Mouse (Mus musculus): Measurements from ENCODE around the gene Zfp90. TPM values are rescaled to one million over a fixed set of nuclear protein-coding genes. Genes with fewer than 3 reads are reported as not detected.
"Not testable (repeated sequence)": the region's sequence is repeated elsewhere in the genome, so short reads cannot be mapped to it uniquely, and the experiment has no call there.

Zfp90 gene
- polyA plus RNA-seq, 1 experiment = 0.02 TPM

- Histone ChIP-seq H3K4me1 (ENCODE audit: control insufficient read depth) (peaks cover 10% of the 10 kb centered on the region), H3K27me3 (ENCODE audit: control insufficient read depth) (no peaks in the 10 kb centered on the region), H3K36me3 (ENCODE audit: control insufficient read depth) (peaks cover 17% of the 10 kb centered on the region), H3K4me3 (replicated peaks) (no peak overlapping the region), H3K9me3 (ENCODE audit: control insufficient read depth, low read length) (peaks cover 5% of the 10 kb centered on the region)
- no peak for TF ChIP-seq TAL1 (IDR thresholded peaks at IDR 0.05; ENCODE audit: low read length)
- TF ChIP-seq GATA1 (IDR thresholded peaks at IDR 0.05; ENCODE audit: low read length) = no peak
Measured at GRCm38 (mm10) chr8:106417692-106418091, 2.6 kb downstream of the Zfp90 start.

- peaks cover 22% of the 10 kb centered on the region for H3K27me3 ChIP-seq (ENCODE audit: control insufficient read depth)
- TF ChIP-seq TAL1 (IDR thresholded peaks at IDR 0.05; ENCODE audit: low read length) (no peak), GATA1 (IDR thresholded peaks at IDR 0.05; ENCODE audit: low read length) (no peak)
- no peak overlapping the region for H3K4me3 ChIP-seq (replicated peaks)
- H3K36me3 ChIP-seq (ENCODE audit: control insufficient read depth) = no peaks in the 10 kb centered on the region
- peaks cover 17% of the 10 kb centered on the region for H3K9me3 ChIP-seq (ENCODE audit: control insufficient read depth, low read length)
- no peaks in the 10 kb centered on the region for H3K4me1 ChIP-seq (ENCODE audit: control insufficient read depth)
Measured at GRCm38 (mm10) chr8:106431088-106431487, 16.0 kb downstream of the Zfp90 start.

GRCm38 (mm10) chr8:106431952-106432351 is 16.8 kb downstream of the Zfp90 start:
- H3K9me3 ChIP-seq (ENCODE audit: control insufficient read depth, low read length) = peaks cover 10% of the 10 kb centered on the region
- H3K27me3 ChIP-seq (ENCODE audit: control insufficient read depth) = peaks cover 22% of the 10 kb centered on the region
- H3K4me3 ChIP-seq (replicated peaks); H3K36me3 ChIP-seq (ENCODE audit: control insufficient read depth); H3K4me1 ChIP-seq (ENCODE audit: control insufficient read depth): not testable (repeated sequence)

GRCm38 (mm10) chr8:106432954-106433570 is 17.9 kb downstream of the Zfp90 start:
- Histone ChIP-seq H3K9me3 (ENCODE audit: control insufficient read depth, low read length) (peaks cover 3% of the 10 kb centered on the region; the same call in 1 of the 2 replicates), H3K36me3 (ENCODE audit: control insufficient read depth) (no peaks in the 10 kb centered on the region), H3K27me3 (ENCODE audit: control insufficient read depth) (peaks cover 22% of the 10 kb centered on the region), H3K4me1 (ENCODE audit: control insufficient read depth) (no peaks in the 10 kb centered on the region), H3K4me3 (replicated peaks) (no peak overlapping the region)
- no peak for TF ChIP-seq GATA1 (IDR thresholded peaks at IDR 0.05; ENCODE audit: low read length)
- no peak for TF ChIP-seq TAL1 (IDR thresholded peaks at IDR 0.05; ENCODE audit: low read length)

GRCm38 (mm10) chr8:106433667-106434066 is 18.5 kb downstream of the Zfp90 start:
- no peak for TF ChIP-seq TAL1 (IDR thresholded peaks at IDR 0.05; ENCODE audit: low read length)
- no peak for TF ChIP-seq GATA1 (IDR thresholded peaks at IDR 0.05; ENCODE audit: low read length)

GRCm38 (mm10) chr8:106437781-106438180 is 22.7 kb downstream of the Zfp90 start:
- Histone ChIP-seq H3K4me1 (ENCODE audit: control insufficient read depth) (no peaks in the 10 kb centered on the region), H3K27me3 (ENCODE audit: control insufficient read depth) (peaks cover 6% of the 10 kb centered on the region), H3K9me3 (ENCODE audit: control insufficient read depth, low read length) (no peaks in the 10 kb centered on the region), H3K4me3 (replicated peaks) (no peak overlapping the region), H3K36me3 (ENCODE audit: control insufficient read depth) (no peaks in the 10 kb centered on the region)
- no peak for TF ChIP-seq TAL1 (IDR thresholded peaks at IDR 0.05; ENCODE audit: low read length)
- no peak for TF ChIP-seq GATA1 (IDR thresholded peaks at IDR 0.05; ENCODE audit: low read length)

More at GRCm38 (mm10) chr8:106433667-106434066, 18.5 kb downstream of the Zfp90 start:
- no peak overlapping the region for H3K4me3 ChIP-seq (replicated peaks)
- peaks cover 22% of the 10 kb centered on the region for H3K27me3 ChIP-seq (ENCODE audit: control insufficient read depth)
- H3K4me1 ChIP-seq (ENCODE audit: control insufficient read depth) = no peaks in the 10 kb centered on the region
- H3K9me3 ChIP-seq (ENCODE audit: control insufficient read depth, low read length) = peaks cover 3% of the 10 kb centered on the region; the same call in 1 of the 2 replicates
- H3K36me3 ChIP-seq (ENCODE audit: control insufficient read depth) = no peaks in the 10 kb centered on the region

- H3K27me3 ChIP-seq (ENCODE audit: control insufficient read depth) = no peaks in the 10 kb centered on the region
- H3K9me3 ChIP-seq (ENCODE audit: control insufficient read depth, low read length) = no peaks in the 10 kb centered on the region
- no peaks in the 10 kb centered on the region for H3K4me1 ChIP-seq (ENCODE audit: control insufficient read depth)
- no peaks in the 10 kb centered on the region for H3K36me3 ChIP-seq (ENCODE audit: control insufficient read depth)
- no peak overlapping the region for H3K4me3 ChIP-seq (replicated peaks)
- TF ChIP-seq GATA1 (IDR thresholded peaks at IDR 0.05; ENCODE audit: low read length) = no peak
- TF ChIP-seq TAL1 (IDR thresholded peaks at IDR 0.05; ENCODE audit: low read length) = no peak
Measured at GRCm38 (mm10) chr8:106440146-106440545, 25.0 kb downstream of the Zfp90 start.

GRCm38 (mm10) chr8:106442740-106443139 is 27.6 kb downstream of the Zfp90 start:
- no peaks in the 10 kb centered on the region for H3K36me3 ChIP-seq (ENCODE audit: control insufficient read depth)
- TF ChIP-seq TAL1 (IDR thresholded peaks at IDR 0.05; ENCODE audit: low read length) = no peak
- H3K27me3 ChIP-seq (ENCODE audit: control insufficient read depth) = no peaks in the 10 kb centered on the region
- no peak overlapping the region for H3K4me3 ChIP-seq (replicated peaks)
- no peaks in the 10 kb centered on the region; the same call in 1 of the 2 replicates for H3K9me3 ChIP-seq (ENCODE audit: control insufficient read depth, low read length)
- no peaks in the 10 kb centered on the region for H3K4me1 ChIP-seq (ENCODE audit: control insufficient read depth)

- H3K4me3 ChIP-seq (replicated peaks) = no peak overlapping the region
- H3K36me3 ChIP-seq (ENCODE audit: control insufficient read depth) = no peaks in the 10 kb centered on the region
- H3K27me3 ChIP-seq (ENCODE audit: control insufficient read depth) = no peaks in the 10 kb centered on the region
- TF ChIP-seq GATA1 (IDR thresholded peaks at IDR 0.05; ENCODE audit: low read length) = no peak
- TF ChIP-seq TAL1 (IDR thresholded peaks at IDR 0.05; ENCODE audit: low read length) = no peak
- H3K4me1 ChIP-seq (ENCODE audit: control insufficient read depth) = no peaks in the 10 kb centered on the region
- no peaks in the 10 kb centered on the region; the same call in 1 of the 2 replicates for H3K9me3 ChIP-seq (ENCODE audit: control insufficient read depth, low read length)
Measured at GRCm38 (mm10) chr8:106451301-106452085, 36.4 kb downstream of the Zfp90 start.
